Mouse (Mus musculus): ENCODE data around the gene Shroom3. TPM values are rescaled to one million over a fixed set of nuclear protein-coding genes. Genes with fewer than 3 reads are reported as not detected.

Shroom3 gene
- polyA plus RNA-seq, 1 experiment from 2014 or later, result 6.2 TPM

GRCm38 (mm10) chr5:92983942-92984341 is 300.7 kb downstream of the Shroom3 start:
- no peak for ATAC-seq (ENCODE audit: low FRiP score, low read depth)
- no peaks in the 10 kb centered on the region for H3K36me3 ChIP-seq
- no peaks in the 10 kb centered on the region for H3K27me3 ChIP-seq (replicated peaks)
- H3K9me3 ChIP-seq, result no peaks in the 10 kb centered on the region
- no peak overlapping the region for H3K27ac ChIP-seq
- H3K4me2 ChIP-seq (replicated peaks), result no peak overlapping the region
- no peak overlapping the region for H3K4me3 ChIP-seq
- H3K4me1 ChIP-seq, result peaks cover 7% of the 10 kb centered on the region
- H3K9ac ChIP-seq, result no peak overlapping the region
- 45% methylated on average over 2 of the region's 2 CpGs for WGBS

DNA sequence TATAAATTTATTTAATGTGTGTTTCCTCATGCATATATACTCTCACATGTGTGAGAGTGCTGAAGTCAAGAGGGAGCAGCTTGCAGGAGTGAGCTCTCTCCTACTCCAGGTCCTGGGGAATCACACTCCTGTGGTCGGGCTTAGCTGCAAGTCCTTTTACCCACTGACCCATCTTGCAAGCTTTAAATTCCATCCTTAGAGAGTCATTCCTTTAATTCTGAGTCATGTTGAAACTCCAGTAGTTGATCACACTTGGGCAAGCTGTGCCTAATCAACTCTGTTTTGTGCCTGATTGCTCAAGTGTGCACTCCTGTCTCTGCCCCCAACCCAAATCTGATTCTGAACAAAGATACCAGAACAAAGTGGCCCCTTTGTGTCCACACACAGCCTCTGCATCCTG is 301.5 kb downstream of the Shroom3 start:
- H3K27me3 ChIP-seq (replicated peaks), result no peaks in the 10 kb centered on the region
- H3K4me3 ChIP-seq, result no peak overlapping the region
- no peak overlapping the region for H3K27ac ChIP-seq
- no peak for ATAC-seq (ENCODE audit: low FRiP score, low read depth)
- H3K36me3 ChIP-seq, result no peaks in the 10 kb centered on the region
- peaks cover 8% of the 10 kb centered on the region for H3K4me1 ChIP-seq
- H3K9ac ChIP-seq, result no peak overlapping the region
- H3K9me3 ChIP-seq, result no peaks in the 10 kb centered on the region
- no peak overlapping the region for H3K4me2 ChIP-seq (replicated peaks)
- WGBS, result 47% methylated on average over 1 of the region's 1 CpGs

GRCm38 (mm10) chr5:92985391-92985790 is 302.2 kb downstream of the Shroom3 start:
- Histone ChIP-seq H3K4me3 (no peak overlapping the region), H3K4me1 (peaks cover 8% of the 10 kb centered on the region), H3K9ac (no peak overlapping the region), H3K36me3 (no peaks in the 10 kb centered on the region), H3K27ac (no peak overlapping the region), H3K27me3 (replicated peaks) (no peaks in the 10 kb centered on the region), H3K9me3 (no peaks in the 10 kb centered on the region), H3K4me2 (replicated peaks) (no peak overlapping the region)
- ATAC-seq (ENCODE audit: low FRiP score, low read depth), result no peak
- 90% methylated on average over 2 of the region's 2 CpGs for WGBS

DNA sequence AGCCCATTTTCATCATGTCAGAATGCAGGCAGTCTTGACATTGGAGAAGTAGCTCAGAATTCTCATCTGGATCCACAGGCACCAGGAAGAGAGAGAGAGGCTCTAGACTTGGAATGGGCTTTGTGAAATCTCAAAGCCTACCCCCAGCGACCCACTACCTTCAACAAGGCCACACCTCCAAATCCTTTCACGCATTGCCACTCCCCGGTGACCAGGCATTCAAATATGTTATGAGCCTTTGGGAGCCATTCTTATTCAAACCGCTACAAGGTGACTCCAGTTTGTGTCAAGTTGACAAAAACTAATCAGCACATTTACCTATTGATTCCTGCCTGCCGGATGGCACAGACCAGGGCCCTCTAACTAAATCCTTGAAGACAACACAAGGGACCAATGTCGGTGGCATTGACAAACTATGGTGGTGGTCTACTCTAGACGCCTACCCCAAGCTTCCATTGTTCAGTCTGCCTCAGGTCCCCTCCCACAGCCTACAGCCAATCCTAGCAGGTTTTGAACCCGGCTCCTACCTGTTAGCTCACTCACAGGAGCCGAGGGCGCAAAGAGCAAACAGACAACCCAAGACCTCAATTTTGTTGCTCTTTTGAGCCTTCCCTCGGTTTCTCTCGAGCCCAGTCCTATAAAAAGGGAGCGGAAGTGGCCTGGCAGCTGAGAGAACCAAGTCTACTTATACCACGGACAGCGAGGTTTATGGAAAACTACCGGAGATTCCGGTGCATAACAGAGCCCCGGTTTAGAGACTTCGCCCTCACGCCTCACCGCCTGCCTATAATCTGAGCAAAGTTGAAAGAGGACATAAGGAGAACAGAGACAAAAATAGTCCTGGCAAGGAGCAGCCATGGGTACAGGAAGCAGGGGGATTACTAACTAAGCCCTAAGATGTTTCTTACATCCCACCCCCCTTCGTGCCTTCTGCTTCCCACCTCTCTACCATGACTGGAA is 303.7 kb downstream of the Shroom3 start:
- no peaks in the 10 kb centered on the region for H3K27me3 ChIP-seq (replicated peaks)
- 90% methylated on average over 22 of the region's 22 CpGs for WGBS
- H3K27ac ChIP-seq, result no peak overlapping the region
- ATAC-seq (ENCODE audit: low FRiP score, low read depth), result no peak
- no peak overlapping the region for H3K4me2 ChIP-seq (replicated peaks)
- peaks cover 8% of the 10 kb centered on the region for H3K4me1 ChIP-seq
- no peaks in the 10 kb centered on the region for H3K9me3 ChIP-seq
- H3K9ac ChIP-seq, result no peak overlapping the region
- H3K4me3 ChIP-seq, result no peak overlapping the region
- no peaks in the 10 kb centered on the region for H3K36me3 ChIP-seq

DNA sequence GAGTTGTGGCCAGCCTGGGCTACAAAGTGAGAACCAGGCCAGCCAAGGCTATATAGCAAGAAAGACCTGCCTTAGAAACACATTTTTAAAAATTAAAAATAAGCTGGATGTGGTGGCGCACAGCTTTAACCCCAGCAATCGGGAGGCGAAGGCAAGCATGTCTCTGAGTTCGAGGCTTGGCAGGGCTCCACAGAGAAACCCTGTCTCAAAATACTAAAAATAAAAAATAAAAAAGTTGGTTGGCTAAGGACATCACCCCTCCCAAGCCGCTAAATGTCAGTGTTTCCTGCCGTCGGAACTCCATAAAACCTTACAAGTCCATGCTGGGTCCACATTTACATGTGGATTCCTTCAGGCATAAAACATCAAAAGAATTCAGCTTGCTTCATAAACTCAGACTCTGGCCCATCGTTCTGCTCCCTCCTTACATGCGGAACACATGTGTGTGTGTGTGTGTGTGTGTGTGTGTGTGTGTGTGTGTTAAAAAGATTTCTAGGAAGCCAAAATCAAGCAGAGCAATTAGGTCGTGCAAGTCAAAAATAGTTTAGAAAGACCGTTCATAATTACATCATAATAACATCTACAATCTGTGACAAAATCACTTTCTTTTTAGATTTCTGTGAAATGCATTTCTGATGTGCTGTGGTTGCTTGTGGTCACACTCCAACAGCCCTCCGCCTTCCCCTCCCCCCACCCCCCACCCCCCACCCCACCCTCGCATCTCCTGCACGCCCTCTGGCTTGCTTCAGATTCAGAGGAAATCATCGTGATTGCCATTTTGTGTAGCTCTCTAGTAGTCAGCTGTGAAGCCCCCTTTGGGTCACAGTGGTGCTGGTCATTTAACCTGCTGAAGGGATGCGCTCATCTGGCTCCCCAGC is 304.9 kb downstream of the Shroom3 start:
- peak; percentile 34; the same call in 1 of the 2 replicates for ATAC-seq (ENCODE audit: low FRiP score, low read depth)
- Histone ChIP-seq H3K4me3 (no peak overlapping the region), H3K4me1 (peaks cover 8% of the 10 kb centered on the region), H3K36me3 (no peaks in the 10 kb centered on the region), H3K9ac (no peak overlapping the region), H3K9me3 (no peaks in the 10 kb centered on the region), H3K27ac (no peak overlapping the region), H3K27me3 (replicated peaks) (no peaks in the 10 kb centered on the region), H3K4me2 (replicated peaks) (peak overlapping the region; percentile 29; the same call in 1 of the 2 replicates)
- 55% methylated on average over 16 of the region's 16 CpGs for WGBS

DNA sequence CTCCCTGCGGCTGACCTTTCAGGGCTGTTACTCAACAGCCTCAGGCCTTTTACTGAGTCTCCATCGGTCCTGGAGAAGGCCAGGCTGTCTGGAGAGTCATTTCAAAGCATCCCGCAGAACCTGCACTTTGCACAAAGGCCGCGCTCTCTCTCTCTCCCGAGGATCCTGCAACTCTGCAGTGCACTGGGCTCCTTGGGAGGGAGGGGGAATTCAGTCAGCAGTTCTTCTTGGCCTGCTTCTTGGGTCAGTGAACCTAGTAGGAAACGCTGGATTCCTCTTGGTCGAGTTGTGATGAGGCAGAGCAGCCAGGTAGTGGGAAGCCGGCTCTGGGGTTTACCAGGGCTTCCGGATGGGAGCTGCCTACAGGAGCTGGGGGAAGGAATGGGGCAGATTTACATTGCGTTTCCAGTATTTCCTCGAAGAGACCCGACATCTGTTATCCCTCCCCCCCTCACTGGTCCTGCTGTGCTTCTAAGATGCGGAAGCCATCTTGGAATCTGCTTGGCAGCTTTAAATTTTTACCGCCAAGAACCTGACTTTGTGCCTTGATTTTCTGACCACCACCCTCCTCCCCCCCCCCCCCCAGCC is 305.6 kb downstream of the Shroom3 start:
- peak; percentile 51 for ATAC-seq (ENCODE audit: low FRiP score, low read depth)
- WGBS, result 23% methylated on average over 15 of the region's 15 CpGs
- no peaks in the 10 kb centered on the region for H3K27me3 ChIP-seq (replicated peaks)
- H3K4me1 ChIP-seq, result peaks cover 8% of the 10 kb centered on the region
- no peaks in the 10 kb centered on the region for H3K36me3 ChIP-seq
- H3K9ac ChIP-seq, result no peak overlapping the region
- no peaks in the 10 kb centered on the region for H3K9me3 ChIP-seq
- peak overlapping the region; percentile 29; the same call in 1 of the 2 replicates for H3K4me2 ChIP-seq (replicated peaks)
- no peak overlapping the region for H3K27ac ChIP-seq
- no peak overlapping the region for H3K4me3 ChIP-seq

GRCm38 (mm10) chr5:92992106-92992505 is 308.9 kb downstream of the Shroom3 start:
- Histone ChIP-seq H3K27ac (no peak overlapping the region), H3K36me3 (no peaks in the 10 kb centered on the region), H3K9me3 (no peaks in the 10 kb centered on the region), H3K27me3 (replicated peaks) (no peaks in the 10 kb centered on the region), H3K4me2 (replicated peaks) (no peak overlapping the region), H3K4me1 (peaks cover 8% of the 10 kb centered on the region), H3K9ac (no peak overlapping the region), H3K4me3 (no peak overlapping the region)
- no peak for ATAC-seq (ENCODE audit: low FRiP score, low read depth)
- WGBS, result 90% methylated on average over 3 of the region's 3 CpGs

DNA sequence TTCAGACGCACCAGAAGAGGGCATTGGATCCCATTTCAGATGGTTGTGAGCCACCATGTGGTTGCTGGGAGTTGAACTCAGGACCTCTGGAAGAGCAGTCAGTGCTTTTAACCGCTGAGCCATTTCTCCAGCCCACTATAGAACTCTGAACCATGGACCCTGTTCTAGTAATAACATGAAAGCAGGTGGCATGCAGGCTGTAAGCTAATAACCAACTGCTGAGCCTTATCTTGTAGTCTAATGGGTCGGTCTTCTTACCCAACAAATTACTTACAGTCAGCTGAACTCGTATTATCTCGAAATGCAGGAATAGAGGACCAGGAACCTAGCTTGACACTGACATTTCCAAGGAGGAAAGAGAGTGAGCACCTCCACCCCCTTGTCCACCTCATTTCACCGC is 311.1 kb downstream of the Shroom3 start:
- no peak overlapping the region for H3K27ac ChIP-seq
- H3K4me3 ChIP-seq, result no peak overlapping the region
- H3K27me3 ChIP-seq (replicated peaks), result no peaks in the 10 kb centered on the region
- peaks cover 13% of the 10 kb centered on the region; the same call in 1 of the 2 replicates for H3K4me1 ChIP-seq
- no peak overlapping the region for H3K9ac ChIP-seq
- H3K36me3 ChIP-seq, result no peaks in the 10 kb centered on the region
- no peak overlapping the region for H3K4me2 ChIP-seq (replicated peaks)
- 93% methylated on average over 6 of the region's 6 CpGs for WGBS
- H3K9me3 ChIP-seq, result no peaks in the 10 kb centered on the region
- ATAC-seq (ENCODE audit: low FRiP score, low read depth), result no peak

GRCm38 (mm10) chr5:92994861-92995260 is 311.6 kb downstream of the Shroom3 start:
- H3K27me3 ChIP-seq (replicated peaks), result no peaks in the 10 kb centered on the region
- WGBS, result 83% methylated on average over 2 of the region's 2 CpGs

DNA sequence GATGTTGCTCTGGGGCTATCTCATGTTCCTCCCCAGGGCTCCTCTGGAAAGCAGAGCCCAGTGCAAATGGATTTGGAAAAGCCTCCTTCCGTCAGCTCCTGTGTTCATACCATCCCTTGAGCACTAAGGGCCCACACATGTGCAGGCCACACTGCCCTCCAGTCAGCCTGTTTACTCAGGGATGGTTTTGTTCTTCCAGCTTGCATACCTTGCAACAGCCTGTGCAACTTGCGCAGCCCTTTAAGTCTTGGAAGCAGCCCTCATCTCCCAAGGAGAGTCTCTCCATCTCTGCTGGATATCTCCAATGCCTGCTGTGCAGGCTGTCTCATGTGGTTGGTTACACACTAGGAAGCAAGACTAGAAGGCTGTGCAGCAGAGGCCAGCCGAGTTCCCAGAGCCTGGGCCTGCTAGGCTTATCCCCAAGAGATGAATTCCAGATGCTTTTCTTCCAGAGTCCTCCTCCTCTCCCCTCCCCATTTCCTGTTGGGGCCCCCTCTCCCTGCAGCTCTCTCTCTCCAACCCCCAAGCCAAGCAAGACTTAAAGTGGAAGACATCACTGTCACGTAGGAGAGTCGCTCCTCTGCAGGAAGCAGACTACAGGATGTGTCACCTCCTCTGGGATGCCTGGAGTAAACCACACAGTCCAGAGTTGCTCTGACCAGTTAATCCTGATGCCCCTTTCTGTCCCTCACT is 314.3 kb downstream of the Shroom3 start:
- peaks cover 13% of the 10 kb centered on the region; the same call in 1 of the 2 replicates for H3K4me1 ChIP-seq
- H3K9ac ChIP-seq, result no peak overlapping the region
- no peak overlapping the region for H3K4me2 ChIP-seq (replicated peaks)
- WGBS, result 49% methylated on average over 5 of the region's 5 CpGs
- H3K9me3 ChIP-seq, result no peaks in the 10 kb centered on the region
- no peaks in the 10 kb centered on the region for H3K27me3 ChIP-seq (replicated peaks)
- H3K36me3 ChIP-seq, result no peaks in the 10 kb centered on the region
- no peak overlapping the region for H3K4me3 ChIP-seq
- H3K27ac ChIP-seq, result peak overlapping the region; percentile 3; the same call in 1 of the 2 replicates
- no peak for ATAC-seq (ENCODE audit: low FRiP score, low read depth)

More at GRCm38 (mm10) chr5:92994861-92995260, 311.6 kb downstream of the Shroom3 start:
- ATAC-seq (ENCODE audit: low FRiP score, low read depth), result no peak
- Histone ChIP-seq H3K27ac (no peak overlapping the region), H3K4me2 (replicated peaks) (no peak overlapping the region), H3K9ac (no peak overlapping the region), H3K4me1 (peaks cover 13% of the 10 kb centered on the region; the same call in 1 of the 2 replicates), H3K9me3 (no peaks in the 10 kb centered on the region), H3K36me3 (no peaks in the 10 kb centered on the region), H3K4me3 (no peak overlapping the region)

DNA sequence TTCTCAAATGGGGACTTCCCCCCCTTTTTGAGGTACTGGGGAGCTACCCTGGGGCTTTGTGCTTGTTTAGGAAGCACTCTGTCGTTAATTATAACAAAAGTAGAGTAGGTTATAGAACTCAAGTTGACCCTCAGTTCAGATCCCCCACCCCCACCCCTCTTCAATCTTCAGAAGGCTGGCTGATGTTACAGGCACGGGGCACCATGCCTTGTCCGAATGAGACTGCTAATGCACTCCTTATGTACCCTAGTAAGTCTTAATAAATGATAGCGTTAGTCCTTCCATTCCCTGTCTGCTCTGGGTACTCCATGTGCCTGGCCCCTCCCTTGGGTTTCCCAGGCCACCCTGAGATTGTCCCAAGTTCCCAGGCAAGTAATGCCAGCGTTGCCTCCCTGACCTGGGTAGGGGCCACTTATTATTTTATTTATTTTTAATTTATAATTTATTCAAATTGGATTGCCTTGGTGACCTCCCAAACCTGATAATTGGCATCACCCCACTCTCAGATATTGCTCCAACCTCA is 315.3 kb downstream of the Shroom3 start:
- Histone ChIP-seq H3K9me3 (no peaks in the 10 kb centered on the region), H3K4me2 (replicated peaks) (no peak overlapping the region), H3K4me1 (peaks cover 13% of the 10 kb centered on the region; the same call in 1 of the 2 replicates), H3K27ac (no peak overlapping the region), H3K36me3 (no peaks in the 10 kb centered on the region), H3K27me3 (replicated peaks) (no peaks in the 10 kb centered on the region), H3K4me3 (no peak overlapping the region), H3K9ac (no peak overlapping the region)
- 41% methylated on average over 5 of the region's 5 CpGs for WGBS
- ATAC-seq (ENCODE audit: low FRiP score, low read depth), result no peak
